Mouse (Mus musculus) stomach, postnatal 0 days (tissue): ENCODE data around the gene Cog2.

Experiments
- CTCF ChIP-seq: IDR thresholded peaks from 2 replicates; pipeline ENCODE4 v1.5.1; 2016; ENCODE audit warnings: antibody characterized with exemption, low read depth, mild to moderate bottlenecking, moderate library complexity
- EP300 ChIP-seq: optimal IDR thresholded peaks from 2 replicates; pipeline ENCODE3; 2016; ENCODE audit warnings: antibody characterized with exemption

DNA sequence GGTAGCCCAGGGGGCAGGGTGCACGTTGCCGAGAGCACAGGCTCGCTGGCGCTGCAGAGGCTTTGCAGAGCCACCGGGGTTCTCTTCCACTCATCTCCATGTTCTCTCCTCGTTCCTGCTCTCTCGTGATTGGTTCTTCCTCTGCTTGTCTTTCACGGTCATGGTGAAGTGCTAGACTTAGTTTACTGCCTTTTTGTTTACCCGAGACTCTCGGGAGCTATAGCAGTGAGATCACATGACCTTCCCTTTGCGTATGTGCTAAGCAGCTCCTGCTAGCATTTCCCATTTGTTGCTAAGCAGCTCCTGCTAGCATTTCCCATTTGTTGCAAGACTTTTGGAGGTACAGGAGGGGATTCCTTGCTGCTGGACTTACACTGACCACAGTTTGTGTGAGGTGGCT, 26.7 kb downstream of the Cog2 start:
- TF ChIP-seq CTCF (no peak), EP300 (no peak)
